Mouse (Mus musculus) regulatory T cell (primary cell): Measurements from ENCODE around the gene Iffo2.

Experiments
- in situ Hi-C: fragments of 300-600 bp; cut with MboI, MseI; formaldehyde crosslinking; loops from one replicate; pipeline ENCODE4 v1.15.1; 2025; ENCODE audit warnings: high pct_unique_total_duplicates

Gene Iffo2

GRCm38 (mm10) chr4:139601519-139602356 lies 71.4 kb downstream of the Iffo2 start:
- in situ Hi-C loops: no loop called here

GRCm38 (mm10) chr4:139602357-139603244 lies 72.3 kb downstream of the Iffo2 start, which contains the start of gene Gm21969:
Gene Gm21969 (plus strand): TSS chr4:139603186.
- in situ Hi-C loops: no loop called here

- in situ Hi-C loops: no loop called here
These were observed 74.9 kb downstream of the Iffo2 start for GRCm38 (mm10) chr4:139605216-139605615.

GRCm38 (mm10) chr4:139606732-139607131 lies 76.4 kb downstream of the Iffo2 start:
- in situ Hi-C loops: no loop called here

- in situ Hi-C loops: no loop called here
These were observed 78.6 kb downstream of the Iffo2 start for GRCm38 (mm10) chr4:139608975-139609374.

GRCm38 (mm10) chr4:139610954-139611353 lies 80.6 kb downstream of the Iffo2 start:
- in situ Hi-C loops: loop anchor here (5.0 kb wide), 1 partner anchor 39 kb away; no protein-coding TSS in a partner anchor

GRCm38 (mm10) chr4:139611542-139611953 lies 81.2 kb downstream of the Iffo2 start:
- in situ Hi-C loops: loop anchor here (5.0 kb wide), 1 partner anchor 39 kb away; no protein-coding TSS in a partner anchor

- in situ Hi-C loops: loop anchor here (5.0 kb wide), 1 partner anchor 42 kb away; no protein-coding TSS in a partner anchor
These were observed 84.3 kb downstream of the Iffo2 start for GRCm38 (mm10) chr4:139614524-139615260.

DNA sequence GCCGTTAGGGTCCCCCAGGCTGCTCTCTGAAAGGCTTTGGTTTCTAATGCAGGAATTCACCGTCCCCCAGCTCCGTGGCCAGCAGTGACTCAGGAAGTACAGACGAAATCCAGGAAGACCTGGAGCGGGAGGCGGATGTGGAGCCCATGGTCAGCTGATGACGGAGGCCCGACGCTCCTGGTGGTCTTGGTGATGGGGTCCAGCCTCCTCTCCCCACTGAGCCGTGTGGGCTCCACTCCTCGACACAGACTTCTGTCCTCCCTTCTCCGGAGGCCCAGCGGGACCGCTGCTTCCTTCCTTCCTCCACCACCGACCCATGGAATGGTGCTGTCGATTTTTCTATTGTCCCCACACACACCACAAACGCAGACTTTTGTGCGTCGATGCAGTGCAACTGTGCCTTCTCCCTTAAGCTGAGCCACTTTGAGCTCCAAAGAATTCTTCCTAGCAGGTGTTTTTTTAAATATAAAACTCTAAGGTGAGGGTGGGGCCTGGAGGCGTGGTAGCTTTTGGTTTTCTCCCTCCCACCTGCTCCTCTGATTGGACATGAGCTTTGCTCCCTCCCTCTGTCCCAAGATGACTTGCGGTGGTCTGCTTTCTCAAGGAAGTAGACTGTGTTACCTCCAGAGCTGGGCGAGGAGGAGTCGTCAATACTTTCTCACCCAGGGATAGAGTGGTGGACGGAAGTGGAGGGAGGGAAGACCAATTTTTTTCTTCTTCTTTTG lies 86.1 kb downstream of the Iffo2 start:
- in situ Hi-C loops: no loop called here

DNA sequence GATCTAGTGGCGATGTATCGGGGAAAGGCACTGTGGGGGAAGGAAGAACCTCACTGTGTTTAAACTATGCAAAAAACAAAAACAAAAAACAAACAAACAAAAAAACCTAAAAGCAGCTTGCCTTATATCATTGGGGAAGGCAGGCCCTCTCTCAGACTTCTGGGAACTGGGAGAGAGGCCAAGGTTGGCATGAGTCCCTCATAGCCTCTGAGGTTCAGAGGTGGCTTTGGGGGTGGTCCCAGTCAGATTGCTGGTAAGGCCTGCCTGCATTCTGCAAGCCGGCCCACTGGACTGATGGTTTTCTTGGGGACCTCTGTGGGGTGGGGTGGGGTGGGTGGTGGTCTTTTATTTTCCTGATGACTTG lies 86.6 kb downstream of the Iffo2 start:
- in situ Hi-C loops: no loop called here

DNA sequence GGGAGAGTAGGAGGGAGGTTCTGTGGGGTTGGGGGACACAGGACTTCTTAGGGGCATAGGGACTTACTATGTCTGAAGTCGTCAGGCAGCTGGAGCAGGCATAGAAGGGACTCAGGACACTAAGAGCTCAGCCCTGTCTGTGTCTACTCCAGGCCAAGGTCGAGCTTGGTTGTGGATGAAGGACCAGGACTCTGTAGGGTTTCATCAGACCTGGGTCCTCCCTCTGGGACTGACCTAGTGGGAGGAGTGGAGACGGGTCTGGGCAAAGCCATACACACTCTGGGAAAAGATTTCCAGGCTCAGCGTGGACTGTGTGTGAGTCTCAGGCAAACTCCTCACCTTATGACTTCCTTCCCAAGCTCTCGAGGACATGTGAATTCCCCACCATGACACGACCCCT lies 89.4 kb downstream of the Iffo2 start:
- in situ Hi-C loops: no loop called here

DNA sequence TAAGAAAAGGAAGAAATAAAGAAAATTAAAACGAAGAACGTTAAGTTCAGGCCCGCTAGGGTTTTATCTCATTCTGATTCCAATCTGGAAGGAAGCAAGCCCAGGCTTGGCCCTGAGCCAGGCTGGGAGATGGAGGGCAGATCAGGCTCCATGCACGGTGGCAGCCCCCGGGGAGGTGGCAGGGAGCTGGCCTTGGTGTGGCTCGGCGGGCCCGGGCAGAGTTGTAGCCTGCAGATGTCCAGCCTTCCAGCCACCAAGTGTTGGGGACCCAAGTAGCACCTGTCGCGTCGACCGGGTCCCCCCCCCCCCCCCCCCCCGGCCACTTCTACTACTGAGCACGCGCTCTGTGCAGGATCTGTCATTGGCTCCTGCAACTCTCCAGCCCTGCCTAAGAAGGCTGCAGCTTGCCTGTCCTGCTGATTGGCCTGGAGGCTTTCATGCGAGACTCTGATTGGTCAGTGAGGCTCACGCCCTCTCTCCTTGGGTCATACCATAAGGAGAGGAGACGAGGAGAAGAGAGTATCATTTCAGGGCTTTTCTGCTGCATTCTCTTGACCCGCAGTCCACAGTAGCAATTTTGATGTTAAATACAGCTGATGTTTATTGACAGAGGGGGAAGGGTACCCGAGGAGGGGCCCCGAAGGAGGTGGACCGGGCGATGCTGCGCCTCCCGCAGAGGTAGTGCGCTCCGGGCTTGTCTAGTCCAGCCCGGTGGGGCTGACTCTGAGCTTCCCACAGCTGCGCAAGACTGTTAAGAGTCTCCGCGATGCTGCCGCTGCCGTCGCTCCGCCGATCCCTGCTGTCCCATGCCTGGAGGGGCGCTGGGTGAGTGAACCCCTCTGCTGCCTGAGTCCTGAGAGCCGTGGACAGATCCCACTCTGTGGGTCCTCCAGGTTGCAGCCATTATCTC lies 92.3 kb downstream of the Iffo2 start, which contains the start of gene Aldh4a1:
Gene Aldh4a1 (plus strand): TSS at position 494 of the 910 bp plus-strand sequence.
- in situ Hi-C loops: no loop called here

GRCm38 (mm10) chr4:139623434-139624115 lies 93.2 kb downstream of the Iffo2 start:
- in situ Hi-C loops: no loop called here

- in situ Hi-C loops: no loop called here
These were observed 93.8 kb downstream of the Iffo2 start for GRCm38 (mm10) chr4:139624116-139624489.

- in situ Hi-C loops: no loop called here
These were observed 94.4 kb downstream of the Iffo2 start for GRCm38 (mm10) chr4:139624706-139625105.

DNA sequence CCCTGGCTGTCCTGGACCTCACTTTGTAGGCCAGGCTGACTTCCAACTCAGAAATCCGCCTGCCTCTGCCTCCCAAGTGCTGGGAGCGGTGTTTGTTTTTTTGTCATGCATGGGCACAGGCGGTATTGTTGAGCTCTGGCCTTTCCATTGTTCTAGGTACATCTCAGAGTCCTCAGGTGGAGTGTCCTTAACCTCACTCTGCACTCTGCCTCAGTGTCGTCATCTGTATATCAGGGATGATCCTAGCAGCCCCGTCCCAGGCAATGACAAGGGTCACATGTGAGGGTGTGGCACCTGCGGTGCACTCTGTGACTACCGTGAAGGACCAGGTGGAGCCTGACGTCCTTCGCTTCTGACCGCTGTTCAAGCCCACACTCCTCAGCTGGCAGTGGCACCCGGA lies 97.0 kb downstream of the Iffo2 start:
- in situ Hi-C loops: no loop called here

- in situ Hi-C loops: loop anchor here (5.0 kb wide), 1 partner anchor 158 kb away; no protein-coding TSS in a partner anchor
These were observed 99.8 kb downstream of the Iffo2 start for GRCm38 (mm10) chr4:139630171-139630570.

DNA sequence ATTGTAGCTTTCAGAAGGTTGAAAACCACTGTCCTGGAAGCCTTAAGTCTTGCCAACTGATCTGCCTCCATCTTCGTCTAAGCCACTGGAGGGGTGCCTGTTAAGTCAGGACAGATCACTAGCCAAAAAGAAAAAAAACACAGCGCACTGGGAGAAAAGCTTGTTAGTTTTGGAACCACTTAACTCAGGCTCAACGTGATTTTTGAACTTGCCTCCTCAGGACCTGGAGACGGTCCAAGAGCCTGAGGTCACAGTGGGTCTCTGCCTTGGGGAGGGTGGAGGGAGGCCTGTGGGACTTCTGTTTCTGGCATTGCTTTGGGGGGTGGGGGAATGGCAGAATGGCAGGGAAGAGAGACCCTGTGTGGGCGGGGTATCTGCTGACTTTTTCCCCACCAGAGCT lies 100.8 kb downstream of the Iffo2 start:
- in situ Hi-C loops: loop anchor here (5.0 kb wide), 1 partner anchor 159 kb away; no protein-coding TSS in a partner anchor
